Mouse (Mus musculus) layer of hippocampus, adult 9-11 months (tissue): Measurements from ENCODE around the gene Gm4871.

Experiments
- DNase-seq: peaks from one replicate; pipeline ENCODE4 v3.0.0; 2022

The Gm4871 gene

GRCm38 (mm10) chr5:144990051-144990450 lies 42.5 kb downstream of the Gm4871 start:
- no peak for DNase-seq

DNA sequence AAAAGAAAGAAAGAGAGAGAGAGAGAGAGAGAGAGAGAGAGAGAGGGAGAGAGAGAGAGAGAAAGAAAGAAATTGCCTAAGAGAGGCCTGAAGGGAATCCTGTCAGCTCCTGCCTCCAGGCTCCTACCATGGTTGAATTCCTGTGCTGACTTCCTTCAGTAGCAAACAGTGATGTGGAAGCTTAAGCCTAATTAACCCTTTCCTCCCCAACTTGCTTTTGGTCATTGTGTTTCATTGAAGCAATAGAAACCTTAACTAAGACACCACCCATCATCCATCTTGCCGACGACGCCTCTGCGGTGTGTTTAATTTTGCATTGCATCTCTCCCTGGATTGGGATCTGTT lies 43.5 kb downstream of the Gm4871 start:
- DNase-seq = no peak

DNA sequence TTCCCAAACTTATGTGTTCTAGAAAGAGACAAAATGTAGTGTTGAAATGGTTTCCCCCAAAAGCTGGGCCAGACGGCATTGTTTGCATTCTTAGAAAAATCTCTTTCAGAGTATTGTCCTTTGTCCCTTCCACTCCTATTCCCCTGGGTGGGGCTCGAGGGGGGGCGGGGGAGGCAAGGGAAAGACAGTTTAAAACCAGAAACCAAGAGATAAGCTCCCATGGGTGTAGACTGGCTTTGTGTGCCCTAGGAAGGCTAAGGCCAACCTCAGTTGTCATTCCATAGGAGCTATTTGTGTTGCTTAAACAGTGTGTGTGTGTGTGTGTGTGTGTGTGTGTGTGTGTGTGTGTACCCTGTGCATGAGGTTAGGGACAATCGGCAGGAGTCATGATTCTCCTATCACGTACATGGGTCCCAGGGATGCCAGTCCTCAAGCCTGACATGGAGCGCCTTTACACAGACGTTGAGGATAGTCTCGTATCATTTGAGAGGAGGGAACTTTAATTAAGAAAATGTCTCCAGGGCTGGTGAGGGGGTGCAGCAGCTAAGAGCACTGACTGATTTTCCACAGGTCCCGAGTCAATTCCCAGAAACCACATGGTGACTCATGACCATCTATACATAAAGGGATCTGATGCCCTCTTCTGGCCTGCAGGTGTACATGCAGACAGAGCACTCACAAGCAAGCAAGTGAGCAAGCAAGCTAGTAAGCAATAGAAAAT lies 44.1 kb downstream of the Gm4871 start:
- DNase-seq = peak; percentile 64

- DNase-seq = no peak
These were observed 45.0 kb downstream of the Gm4871 start for GRCm38 (mm10) chr5:144987561-144987960.

DNA sequence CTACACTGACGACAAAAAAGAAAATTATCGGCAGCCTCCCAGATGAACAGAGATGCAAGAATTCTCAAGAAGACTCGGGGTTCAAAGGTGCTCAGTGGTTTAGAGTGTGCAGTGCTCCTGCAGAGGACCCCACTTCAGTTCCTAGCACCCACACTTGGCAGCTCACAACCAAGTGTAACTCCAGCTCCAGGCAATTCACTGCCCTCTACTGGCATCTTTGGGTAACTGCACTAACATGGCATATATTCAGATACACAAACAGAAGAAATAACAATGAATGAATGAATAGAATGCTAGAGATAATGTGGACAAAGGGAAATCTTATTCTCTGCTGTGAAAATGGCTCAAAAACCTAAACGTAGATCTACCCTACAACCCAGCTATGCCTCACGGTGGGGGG lies 47.7 kb downstream of the Gm4871 start:
- DNase-seq = no peak

- DNase-seq = no peak
These were observed 49.3 kb downstream of the Gm4871 start for GRCm38 (mm10) chr5:144983227-144983626.
